Mouse (Mus musculus): ENCODE measurements around the gene Pparg. TPM values are rescaled to one million over a fixed set of nuclear protein-coding genes. Genes with fewer than 3 reads are reported as not detected.

The Pparg gene
- total and polyA plus RNA-seq, 3 experiments = not detected

DNA sequence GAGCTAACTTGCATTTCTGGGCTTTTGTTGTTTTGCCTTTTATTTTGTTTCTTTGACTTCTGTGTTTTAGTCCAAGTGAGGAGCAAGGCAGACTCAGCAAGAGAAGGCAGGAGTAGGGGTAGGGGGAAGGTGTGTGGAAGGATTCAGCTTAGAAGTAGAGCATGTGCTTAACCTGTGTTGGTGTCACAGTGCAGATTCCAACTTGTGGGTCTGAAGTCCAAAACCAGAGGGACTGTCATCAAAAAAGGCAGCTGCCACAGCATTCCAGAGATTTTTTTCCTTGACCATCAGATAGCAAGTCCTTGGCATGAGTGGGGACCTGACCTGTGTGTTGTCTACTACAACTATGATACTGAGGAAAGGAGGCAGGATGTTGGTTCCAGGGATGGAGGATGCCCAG, 133.1 kb downstream of the Pparg start:
- no peak overlapping the region for H3K9ac ChIP-seq (ENCODE audit: insufficient read depth, low read depth)
- no peak for DNase-seq (ENCODE audit: extremely low read depth)
- in situ Hi-C loops (cut with MboI; ENCODE audit: low pct_ligation_motif_present, low pct_unique_long_range_greater_than_20kb, low sequenced_read_pairs) (no loop called here), dilution Hi-C loops (cut with MboI; ENCODE audit: extremely low pct_ligation_motif_present, extremely low pct_unique_long_range_greater_than_20kb, low sequenced_read_pairs) (no loop called here)
- no peaks in the 10 kb centered on the region for H3K9me3 ChIP-seq (replicated peaks; ENCODE audit: low read length)
- H3K4me1 ChIP-seq (ENCODE audit: control insufficient read depth in 1 of 2, insufficient read depth in 2 of 2) = no peaks in the 10 kb centered on the region
- H3K4me3 ChIP-seq (replicated peaks in 1 of 3; ENCODE audit: low read depth in 2 of 3, low read length in 2 of 3, poor library complexity in 1 of 3) = no peak overlapping the region
- no peaks in the 10 kb centered on the region for H3K36me3 ChIP-seq (replicated peaks in 1 of 2; ENCODE audit: control insufficient read depth in 1 of 2, insufficient read depth in 1 of 2, low read length in 1 of 2)
- H3K27ac ChIP-seq (ENCODE audit: insufficient read depth, low read depth) = no peak overlapping the region
- no peak overlapping the region for H3K4me2 ChIP-seq (ENCODE audit: insufficient read depth, low read depth, poor library complexity, severe bottlenecking)
- TF ChIP-seq MAZ (IDR thresholded peaks at IDR 0.05; ENCODE audit: low read depth, low read length) = no peak
- TF ChIP-seq ZNF384 (IDR thresholded peaks at IDR 0.05; ENCODE audit: low read depth, low read length) = no peak
- TF ChIP-seq MAX (IDR thresholded peaks at IDR 0.05; ENCODE audit: low read length) = no peak
- no peaks in the 10 kb centered on the region for H3K27me3 ChIP-seq (replicated peaks)
- H3K79me2 ChIP-seq (replicated peaks; ENCODE audit: control insufficient read depth, extremely low read depth, insufficient read depth, poor library complexity, severe bottlenecking) = no peaks in the 10 kb centered on the region

- Histone ChIP-seq H3K4me1 (ENCODE audit: control insufficient read depth in 1 of 2, insufficient read depth in 2 of 2) (peaks cover 9 to 14% of the 10 kb centered on the region in 2 experiments; a peak in 3 of 4 replicates), H3K9me3 (replicated peaks; ENCODE audit: low read length) (no peaks in the 10 kb centered on the region), H3K4me2 (ENCODE audit: insufficient read depth, low read depth, poor library complexity, severe bottlenecking) (no peak overlapping the region), H3K9ac (ENCODE audit: insufficient read depth, low read depth) (no peak overlapping the region), H3K36me3 (replicated peaks in 1 of 2; ENCODE audit: control insufficient read depth in 1 of 2, insufficient read depth in 1 of 2, low read length in 1 of 2) (no peaks in the 10 kb centered on the region), H3K27ac (ENCODE audit: insufficient read depth, low read depth) (no peak overlapping the region), H3K4me3 (replicated peaks in 1 of 3; ENCODE audit: low read depth in 2 of 3, low read length in 2 of 3, poor library complexity in 1 of 3) (no peak overlapping the region), H3K27me3 (replicated peaks) (no peaks in the 10 kb centered on the region), H3K79me2 (replicated peaks; ENCODE audit: control insufficient read depth, extremely low read depth, insufficient read depth, poor library complexity, severe bottlenecking) (no peaks in the 10 kb centered on the region)
- in situ Hi-C loops (cut with MboI; ENCODE audit: low pct_ligation_motif_present, low pct_unique_long_range_greater_than_20kb, low sequenced_read_pairs) = no loop called here
- DNase-seq (ENCODE audit: extremely low read depth) = no peak
- dilution Hi-C loops (cut with MboI; ENCODE audit: extremely low pct_ligation_motif_present, extremely low pct_unique_long_range_greater_than_20kb, low sequenced_read_pairs) = no loop called here
- no peak for TF ChIP-seq POLR2A (IDR thresholded peaks at IDR 0.05; ENCODE audit: low read depth, low read length)
- no peak for TF ChIP-seq BHLHE40 (IDR thresholded peaks at IDR 0.05; ENCODE audit: low read depth, low read length)
- no peak for TF ChIP-seq ZNF384 (IDR thresholded peaks at IDR 0.05; ENCODE audit: low read depth, low read length)
- no peak for TF ChIP-seq RAD21 (IDR thresholded peaks at IDR 0.05; ENCODE audit: low read depth, low read length)
- no peak for TF ChIP-seq ZKSCAN1 (IDR thresholded peaks at IDR 0.05; ENCODE audit: borderline replicate concordance, low read depth, low read length)
- TF ChIP-seq MXI1 (IDR thresholded peaks at IDR 0.05; ENCODE audit: low read depth, low read length) = no peak
- TF ChIP-seq JUND (conservative IDR thresholded peaks at IDR 0.05; ENCODE audit: low read depth, low read length) = no peak
- TF ChIP-seq NRF1 (IDR thresholded peaks at IDR 0.05; ENCODE audit: low read depth, low read length) = no peak
- no peak for TF ChIP-seq MYC (IDR thresholded peaks at IDR 0.05; ENCODE audit: low read depth, low read length)
- no peak for TF ChIP-seq USF1 (IDR thresholded peaks at IDR 0.05; ENCODE audit: low read depth, low read length)
Measured at GRCm38 (mm10) chr6:115499540-115499939, 138.8 kb downstream of the Pparg start.

- dilution Hi-C loops (cut with MboI; ENCODE audit: extremely low pct_ligation_motif_present, extremely low pct_unique_long_range_greater_than_20kb, low sequenced_read_pairs) (no loop called here), in situ Hi-C loops (cut with MboI; ENCODE audit: low pct_ligation_motif_present, low pct_unique_long_range_greater_than_20kb, low sequenced_read_pairs) (no loop called here)
- no peak overlapping the region for H3K9ac ChIP-seq (ENCODE audit: insufficient read depth, low read depth)
- H3K27me3 ChIP-seq (replicated peaks) = no peaks in the 10 kb centered on the region
- H3K4me2 ChIP-seq (ENCODE audit: insufficient read depth, low read depth, poor library complexity, severe bottlenecking) = no peak overlapping the region
- H3K9me3 ChIP-seq (replicated peaks; ENCODE audit: low read length) = no peaks in the 10 kb centered on the region
- H3K27ac ChIP-seq (ENCODE audit: insufficient read depth, low read depth) = no peak overlapping the region
- H3K36me3 ChIP-seq (replicated peaks in 1 of 2; ENCODE audit: control insufficient read depth in 1 of 2, insufficient read depth in 1 of 2, low read length in 1 of 2) = no peaks in the 10 kb centered on the region
- DNase-seq (ENCODE audit: extremely low read depth) = no peak
- H3K4me1 ChIP-seq (ENCODE audit: control insufficient read depth in 1 of 2, insufficient read depth in 2 of 2) = peaks cover 9 to 21% of the 10 kb centered on the region in 2 experiments; a peak in 3 of 4 replicates
- TF ChIP-seq UBTF (IDR thresholded peaks at IDR 0.05; ENCODE audit: low read depth, low read length) (no peak), HCFC1 (IDR thresholded peaks at IDR 0.05; ENCODE audit: low read depth, low read length) (no peak), E2F4 (IDR thresholded peaks at IDR 0.05; ENCODE audit: insufficient replicate concordance, low read depth, low read length) (no peak), KAT2A (IDR thresholded peaks at IDR 0.05; ENCODE audit: insufficient replicate concordance, low read length) (no peak), CHD1 (IDR thresholded peaks at IDR 0.05; ENCODE audit: low read depth, low read length) (no peak), PAX5 (IDR thresholded peaks at IDR 0.05; ENCODE audit: low read length) (no peak), SIN3A (IDR thresholded peaks at IDR 0.05; ENCODE audit: low read length) (no peak), MXI1 (IDR thresholded peaks at IDR 0.05; ENCODE audit: low read depth, low read length) (no peak), GABPA (IDR thresholded peaks at IDR 0.05; ENCODE audit: insufficient replicate concordance, low read depth, low read length) (no peak), MAZ (IDR thresholded peaks at IDR 0.05; ENCODE audit: low read depth, low read length) (no peak), NELFE (IDR thresholded peaks at IDR 0.05; ENCODE audit: low read depth, low read length) (no peak), MEF2A (IDR thresholded peaks at IDR 0.05; ENCODE audit: borderline replicate concordance, low read depth, low read length) (no peak), JUND (conservative IDR thresholded peaks at IDR 0.05; ENCODE audit: low read depth, low read length) (no peak), POLR2AphosphoS2 (IDR thresholded peaks at IDR 0.05; ENCODE audit: low read depth, low read length) (no peak), SMC3 (IDR thresholded peaks at IDR 0.05; ENCODE audit: low read depth, low read length) (no peak), NRF1 (IDR thresholded peaks at IDR 0.05; ENCODE audit: low read depth, low read length) (no peak), ZC3H11A (IDR thresholded peaks at IDR 0.05; ENCODE audit: low read depth, low read length) (no peak), ZNF384 (IDR thresholded peaks at IDR 0.05; ENCODE audit: low read depth, low read length) (no peak), TBP (conservative IDR thresholded peaks at IDR 0.05; ENCODE audit: low read depth, low read length) (no peak), TCF12 (IDR thresholded peaks at IDR 0.05; ENCODE audit: low read depth, low read length) (no peak)
- no peak overlapping the region for H3K4me3 ChIP-seq (replicated peaks in 1 of 3; ENCODE audit: low read depth in 2 of 3, low read length in 2 of 3, poor library complexity in 1 of 3)
- H3K79me2 ChIP-seq (replicated peaks; ENCODE audit: control insufficient read depth, extremely low read depth, insufficient read depth, poor library complexity, severe bottlenecking) = no peaks in the 10 kb centered on the region
Measured at GRCm38 (mm10) chr6:115500234-115500633, 139.5 kb downstream of the Pparg start.
